Mouse (Mus musculus): ENCODE data around the gene Cep295nl. TPM values are rescaled to one million over a fixed set of nuclear protein-coding genes. Genes with fewer than 3 reads are reported as not detected.

Cep295nl gene
- polyA plus RNA-seq, 1 experiment: not detected

- peaks cover 8% of the 10 kb centered on the region; the same call in 1 of the 2 replicates for H3K4me1 ChIP-seq (ENCODE audit: control insufficient read depth, insufficient read depth, insufficient read length, low read length)
- H3K27ac ChIP-seq (replicated peaks; ENCODE audit: low read depth, low read length): no peak overlapping the region
- H3K4me3 ChIP-seq (ENCODE audit: insufficient read depth, low read depth, low read length): no peak overlapping the region
Observed at GRCm38 (mm10) chr11:118366108-118366507, 23.8 kb upstream of the Cep295nl start.

GRCm38 (mm10) chr11:118365171-118365570 is 22.9 kb upstream of the Cep295nl start:
- H3K4me3 ChIP-seq (ENCODE audit: insufficient read depth, low read depth, low read length): no peak overlapping the region

GRCm38 (mm10) chr11:118364021-118364420 is 21.7 kb upstream of the Cep295nl start:
- peak overlapping the region; percentile 88; the same call in 1 of the 2 replicates for H3K27ac ChIP-seq (replicated peaks; ENCODE audit: low read depth, low read length)

More at GRCm38 (mm10) chr11:118365171-118365570, 22.9 kb upstream of the Cep295nl start:
- Histone ChIP-seq H3K27ac (replicated peaks; ENCODE audit: low read depth, low read length) (0 out of 2 replicates have a peak overlapping the region, but pooled peaks have one; percentile 21), H3K4me1 (ENCODE audit: control insufficient read depth, insufficient read depth, insufficient read length, low read length) (peaks cover 8% of the 10 kb centered on the region; the same call in 1 of the 2 replicates)

GRCm38 (mm10) chr11:118362971-118363518 is 20.7 kb upstream of the Cep295nl start:
- Histone ChIP-seq H3K27ac (replicated peaks; ENCODE audit: low read depth, low read length) (peak overlapping the region; percentile 88), H3K4me1 (ENCODE audit: control insufficient read depth, insufficient read depth, insufficient read length, low read length) (peaks cover 8% of the 10 kb centered on the region; the same call in 1 of the 2 replicates), H3K4me3 (ENCODE audit: insufficient read depth, low read depth, low read length) (peak overlapping the region; percentile 4; the same call in 1 of the 2 replicates)

More at GRCm38 (mm10) chr11:118364021-118364420, 21.7 kb upstream of the Cep295nl start:
- Histone ChIP-seq H3K4me1 (ENCODE audit: control insufficient read depth, insufficient read depth, insufficient read length, low read length) (peaks cover 8% of the 10 kb centered on the region; the same call in 1 of the 2 replicates), H3K4me3 (ENCODE audit: insufficient read depth, low read depth, low read length) (no peak overlapping the region)

- peaks cover 8% of the 10 kb centered on the region; the same call in 1 of the 2 replicates for H3K4me1 ChIP-seq (ENCODE audit: control insufficient read depth, insufficient read depth, insufficient read length, low read length)
- peak overlapping the region; percentile 53 for H3K27ac ChIP-seq (replicated peaks; ENCODE audit: low read depth, low read length)
- H3K4me3 ChIP-seq (ENCODE audit: insufficient read depth, low read depth, low read length): no peak overlapping the region
Observed at GRCm38 (mm10) chr11:118362501-118362900, 20.2 kb upstream of the Cep295nl start.

DNA sequence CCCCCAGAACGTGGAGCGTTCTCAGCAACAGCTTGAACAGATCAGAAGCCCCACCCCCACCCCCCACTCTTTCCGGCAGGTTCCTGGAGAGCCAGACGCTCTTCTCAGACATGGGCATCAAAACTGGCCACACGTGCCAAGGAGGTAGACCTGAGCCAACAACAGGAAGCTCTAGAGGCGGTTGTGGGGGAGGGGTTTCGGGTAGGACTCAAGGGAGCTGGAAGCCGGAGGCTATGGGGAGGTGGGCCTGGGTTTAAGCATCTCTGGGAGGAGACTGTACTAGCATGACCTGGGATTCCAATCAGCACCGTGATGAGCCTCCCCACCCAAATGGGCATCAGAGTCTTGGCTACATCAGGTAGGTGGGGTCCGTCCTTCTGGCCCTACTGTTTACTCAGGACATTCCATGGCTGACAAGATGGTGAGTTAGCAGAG is 18.6 kb upstream of the Cep295nl start:
- peaks cover 8% of the 10 kb centered on the region; the same call in 1 of the 2 replicates for H3K4me1 ChIP-seq (ENCODE audit: control insufficient read depth, insufficient read depth, insufficient read length, low read length)
- H3K4me3 ChIP-seq (ENCODE audit: insufficient read depth, low read depth, low read length): no peak overlapping the region
- H3K27ac ChIP-seq (replicated peaks; ENCODE audit: low read depth, low read length): 0 out of 2 replicates have a peak overlapping the region, but pooled peaks have one; percentile 11

DNA sequence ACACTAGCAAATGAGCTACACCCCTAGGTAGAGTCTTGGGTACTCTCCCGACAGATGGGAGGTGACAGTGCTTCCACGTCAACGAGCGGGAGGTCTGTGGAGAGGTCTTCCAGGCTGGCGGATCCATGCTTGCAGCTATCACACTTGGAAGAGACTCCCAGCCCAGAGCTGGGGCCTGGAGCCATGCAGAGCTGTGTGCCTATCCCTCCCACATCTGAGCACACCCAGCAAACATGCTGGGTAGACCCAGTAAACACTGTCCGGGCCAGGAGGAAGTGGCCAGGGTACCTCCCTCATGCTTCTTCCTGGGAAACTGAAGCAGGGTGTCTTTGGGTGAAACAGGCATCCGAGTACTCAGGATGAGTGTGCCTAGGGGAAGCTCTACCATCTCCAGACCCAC is 18.2 kb upstream of the Cep295nl start:
- Histone ChIP-seq H3K27ac (replicated peaks; ENCODE audit: low read depth, low read length) (peak overlapping the region; percentile 11; the same call in 1 of the 2 replicates), H3K4me3 (ENCODE audit: insufficient read depth, low read depth, low read length) (no peak overlapping the region), H3K4me1 (ENCODE audit: control insufficient read depth, insufficient read depth, insufficient read length, low read length) (peaks cover 8% of the 10 kb centered on the region; the same call in 1 of the 2 replicates)

DNA sequence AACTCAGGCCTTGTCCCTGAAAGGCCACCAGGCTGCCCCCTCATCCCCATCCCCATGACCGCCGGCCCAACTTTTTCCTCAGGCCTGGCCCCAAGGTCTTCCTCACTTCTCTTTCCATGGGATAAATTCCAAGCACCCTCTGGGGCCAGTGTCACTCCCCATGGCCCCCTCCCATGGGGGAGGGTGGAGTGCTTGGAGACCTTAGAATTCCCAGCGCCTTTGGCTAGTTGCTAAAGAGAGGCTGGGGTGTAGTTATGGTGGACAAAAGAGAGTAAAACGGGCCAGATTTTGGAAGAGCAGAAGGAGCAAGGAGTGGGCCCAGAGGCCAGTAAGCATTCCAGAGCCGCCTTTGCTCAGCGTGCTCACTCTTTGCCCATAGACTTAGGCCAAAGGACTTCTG is 13.3 kb upstream of the Cep295nl start, which contains the start of gene Timp2:
Gene Timp2 (minus strand): TSS at position 101 of the 400 bp plus-strand sequence.
- Histone ChIP-seq H3K27ac (replicated peaks; ENCODE audit: low read depth, low read length) (peak within 1 kb of the TSS; percentile 15; the same call in 1 of the 2 replicates), H3K4me1 (ENCODE audit: control insufficient read depth, insufficient read depth, insufficient read length, low read length) (no peaks in the 10 kb centered on the region), H3K4me3 (ENCODE audit: insufficient read depth, low read depth, low read length) (peak within 1 kb of the TSS; percentile 74)

DNA sequence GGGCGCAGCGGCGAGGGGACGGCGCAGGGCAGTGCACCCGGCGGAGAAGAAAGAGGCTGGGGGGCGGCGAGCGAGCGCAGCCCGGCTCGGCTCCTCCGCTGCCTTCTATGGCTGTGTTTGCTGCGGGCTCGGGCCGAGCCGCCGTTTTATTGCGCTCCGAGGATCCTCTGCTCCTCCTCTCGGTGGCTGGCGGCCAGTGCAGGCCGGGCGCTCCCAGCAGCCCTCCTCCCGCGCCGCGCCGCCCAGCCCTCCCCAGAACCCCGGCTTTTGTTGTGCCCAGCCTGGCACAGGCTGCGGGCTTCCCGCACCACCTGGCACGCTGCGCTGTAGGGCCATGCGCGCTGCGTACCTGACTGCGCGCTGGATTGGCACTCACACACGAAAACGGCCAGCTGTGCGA is 12.9 kb upstream of the Cep295nl start:
- Histone ChIP-seq H3K4me3 (ENCODE audit: insufficient read depth, low read depth, low read length) (peak overlapping the region; percentile 74), H3K4me1 (ENCODE audit: control insufficient read depth, insufficient read depth, insufficient read length, low read length) (no peaks in the 10 kb centered on the region)

DNA sequence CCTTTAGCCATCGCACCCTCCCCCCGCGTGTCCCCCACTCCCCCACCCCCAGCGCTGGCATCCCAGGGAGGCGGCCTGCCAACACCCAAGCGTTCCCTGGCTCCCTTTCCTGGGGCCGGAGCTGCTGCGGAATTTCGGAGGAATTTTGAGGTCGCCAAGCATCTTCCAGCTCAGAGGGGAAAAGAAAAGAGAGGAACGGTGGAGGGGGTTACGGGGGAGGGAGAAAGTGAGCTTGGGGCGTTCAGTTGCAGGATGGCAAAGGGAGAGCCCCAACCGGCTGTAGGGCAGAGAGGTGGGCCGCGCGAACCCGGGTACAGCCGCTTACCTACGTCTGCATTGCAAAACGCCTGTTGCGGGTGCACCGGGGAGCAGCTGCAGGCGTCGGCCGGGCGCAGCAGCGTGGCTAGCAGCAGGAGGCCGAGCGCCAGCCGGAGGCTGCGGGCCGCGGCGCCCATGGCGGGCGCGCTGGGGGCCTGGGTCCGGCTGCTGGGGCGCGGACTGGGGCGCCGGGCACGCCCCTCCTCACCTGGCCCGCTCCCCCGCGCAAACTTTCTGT is 12.4 kb upstream of the Cep295nl start:
- H3K27ac ChIP-seq (replicated peaks; ENCODE audit: low read depth, low read length): no peak overlapping the region
- peak overlapping the region; percentile 74 for H3K4me3 ChIP-seq (ENCODE audit: insufficient read depth, low read depth, low read length)
- no peaks in the 10 kb centered on the region for H3K4me1 ChIP-seq (ENCODE audit: control insufficient read depth, insufficient read depth, insufficient read length, low read length)

More for the DNA sequence above, 12.9 kb upstream of the Cep295nl start:
- peak overlapping the region; percentile 15; the same call in 1 of the 2 replicates for H3K27ac ChIP-seq (replicated peaks; ENCODE audit: low read depth, low read length)

DNA sequence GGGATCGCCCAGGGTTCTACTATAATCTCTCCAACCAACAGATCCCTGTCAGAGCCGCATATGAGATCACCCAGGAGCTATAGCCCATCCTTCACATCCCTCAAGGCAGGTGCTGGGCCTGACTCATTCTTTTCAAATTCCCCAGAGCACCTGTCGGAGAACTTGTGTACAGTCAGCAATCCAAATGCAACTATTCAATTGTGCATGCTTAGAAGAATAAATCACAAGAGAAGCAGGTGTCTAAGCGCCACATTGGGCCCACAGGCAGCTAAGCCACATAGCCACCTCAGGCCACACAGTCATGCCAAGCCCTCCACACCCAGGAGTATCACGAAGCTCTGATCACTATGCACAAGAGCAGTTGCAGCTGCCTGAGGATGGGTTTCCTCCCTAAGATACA is 7.2 kb upstream of the Cep295nl start:
- no peak overlapping the region for H3K4me3 ChIP-seq (ENCODE audit: insufficient read depth, low read depth, low read length)
- H3K27ac ChIP-seq (replicated peaks; ENCODE audit: low read depth, low read length): peak overlapping the region; percentile 31
- H3K4me1 ChIP-seq (ENCODE audit: control insufficient read depth, insufficient read depth, insufficient read length, low read length): peaks cover 4% of the 10 kb centered on the region; the same call in 1 of the 2 replicates

GRCm38 (mm10) chr11:118348877-118349276 is 6.6 kb upstream of the Cep295nl start:
- H3K4me1 ChIP-seq (ENCODE audit: control insufficient read depth, insufficient read depth, insufficient read length, low read length): peaks cover 4% of the 10 kb centered on the region; the same call in 1 of the 2 replicates
- H3K4me3 ChIP-seq (ENCODE audit: insufficient read depth, low read depth, low read length): no peak overlapping the region
- H3K27ac ChIP-seq (replicated peaks; ENCODE audit: low read depth, low read length): peak overlapping the region; percentile 31

DNA sequence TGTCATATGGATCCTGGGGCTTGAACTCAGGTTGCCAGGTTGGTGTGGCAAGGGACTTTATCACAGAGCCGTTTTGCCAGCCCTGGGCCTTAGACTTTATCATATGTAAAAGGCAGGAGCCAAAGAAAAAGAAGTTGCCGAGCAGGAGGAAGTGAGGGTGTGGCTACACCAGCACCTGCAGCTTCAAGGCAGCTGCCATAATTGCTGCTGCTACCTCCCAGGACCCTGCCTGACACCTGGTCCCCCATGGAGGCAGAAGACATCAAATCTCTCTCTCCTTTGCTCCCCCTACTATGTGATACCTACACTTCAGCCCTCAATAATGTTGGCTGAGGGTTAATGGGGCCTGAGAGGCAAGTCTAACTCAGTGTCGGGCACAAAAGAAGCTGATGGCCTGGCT is 6.1 kb upstream of the Cep295nl start:
- no peak overlapping the region for H3K27ac ChIP-seq (replicated peaks; ENCODE audit: low read depth, low read length)
- peaks cover 4% of the 10 kb centered on the region; the same call in 1 of the 2 replicates for H3K4me1 ChIP-seq (ENCODE audit: control insufficient read depth, insufficient read depth, insufficient read length, low read length)
- H3K4me3 ChIP-seq (ENCODE audit: insufficient read depth, low read depth, low read length): no peak overlapping the region

DNA sequence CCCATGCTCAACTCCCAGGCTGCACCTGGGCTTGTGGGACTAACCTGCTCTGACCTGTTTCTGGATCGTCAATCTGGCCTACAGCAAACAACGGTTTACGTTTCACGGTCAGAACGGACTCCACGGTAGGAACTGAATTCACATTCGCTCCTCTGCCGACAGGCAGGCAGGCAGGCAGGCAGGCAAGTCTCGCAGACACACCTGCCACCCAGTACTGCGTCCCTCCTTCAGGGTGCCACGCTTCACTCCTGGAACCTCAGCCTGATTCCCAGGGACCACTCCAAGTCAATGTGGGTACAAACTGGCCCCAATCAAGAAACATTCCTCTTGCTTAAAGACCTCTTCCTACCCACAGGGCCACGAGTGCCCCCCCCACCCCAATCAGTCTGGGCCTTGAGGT is 5.6 kb upstream of the Cep295nl start:
- Histone ChIP-seq H3K4me1 (ENCODE audit: control insufficient read depth, insufficient read depth, insufficient read length, low read length) (peaks cover 4% of the 10 kb centered on the region; the same call in 1 of the 2 replicates), H3K27ac (replicated peaks; ENCODE audit: low read depth, low read length) (no peak overlapping the region), H3K4me3 (ENCODE audit: insufficient read depth, low read depth, low read length) (no peak overlapping the region)

DNA sequence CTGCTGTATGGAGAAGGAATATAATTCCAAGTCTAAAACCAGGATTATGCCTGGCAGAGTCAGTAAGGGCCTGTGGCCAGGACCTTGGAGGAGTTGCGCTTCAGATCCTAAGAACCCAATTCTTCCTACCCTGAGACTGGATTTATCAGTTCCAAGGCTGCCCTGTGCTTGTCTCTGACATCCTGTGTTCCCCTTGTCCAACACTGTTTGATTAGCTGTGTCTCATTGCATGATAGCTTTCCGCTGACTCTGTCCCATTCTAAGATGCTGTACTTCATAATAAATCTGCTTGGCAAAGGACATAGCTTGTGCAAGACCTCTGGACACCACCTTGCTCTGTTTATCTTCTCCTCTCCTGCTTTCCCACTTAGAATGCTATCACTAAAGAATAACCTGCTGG is 5.1 kb upstream of the Cep295nl start:
- Histone ChIP-seq H3K4me3 (ENCODE audit: insufficient read depth, low read depth, low read length) (no peak overlapping the region), H3K27ac (replicated peaks; ENCODE audit: low read depth, low read length) (no peak overlapping the region), H3K4me1 (ENCODE audit: control insufficient read depth, insufficient read depth, insufficient read length, low read length) (peaks cover 4% of the 10 kb centered on the region; the same call in 1 of the 2 replicates)
